Mouse (Mus musculus) embryonic facial prominence, embryonic 10.5 days (tissue): Measurements from ENCODE around the gene Tbata. TPM values are rescaled to one million over a fixed set of nuclear protein-coding genes. Genes with fewer than 3 reads are reported as not detected.

ENCODE experiments used
- DNase-seq: peaks from one replicate; pipeline ENCODE4 v3.0.0-alpha.2; 2017; ENCODE audit warnings: low spot score
- H3K27ac ChIP-seq: fragments of 300-500 bp; sonication (generic); replicated peaks from 2 replicates; pipeline ENCODE4 v1.5.1; 2016; ENCODE audit warnings: mild to moderate bottlenecking
- H3K27me3 ChIP-seq: fragments of 300-500 bp; sonication (generic); replicated peaks from 2 replicates; pipeline ENCODE4 v1.6.1; 2016; ENCODE audit warnings: low read depth, mild to moderate bottlenecking; ENCODE audit not compliant: poor library complexity, severe bottlenecking
- H3K36me3 ChIP-seq: fragments of 300-500 bp; sonication (generic); replicated peaks from 2 replicates; pipeline ENCODE4 v1.6.1; 2016; ENCODE audit warnings: mild to moderate bottlenecking, moderate library complexity
- H3K4me1 ChIP-seq: fragments of 300-500 bp; sonication (generic); 2 replicates; pipeline ENCODE4 v1.6.1; 2016
- H3K4me3 ChIP-seq: fragments of 300-500 bp; sonication (generic); 2 replicates; pipeline ENCODE4 v1.5.1; 2016; ENCODE audit warnings: mild to moderate bottlenecking, moderate library complexity
- H3K9me3 ChIP-seq: fragments of 300-500 bp; sonication (generic); 2 replicates; pipeline ENCODE4 v1.6.1; 2016; ENCODE audit warnings: mild to moderate bottlenecking
- WGBS: fragments of 180-500 bp; shearing (Covaris S2); methylation state at CpG from one replicate; pipeline ENCODE4 v1.1.7; 2016; 5-methylcytosine and 5-hydroxymethylcytosine counted together
- polyA plus RNA-seq: library from polyadenylated mRNA; unstranded; fragments of >200 nt; fragmentation: Nextera tagmentation; extraction: Ambion mirVana; gene quantifications from 2 replicates; pipeline ENCODE4 v1.2.1, GENCODE M21; 2016

Tbata gene
- 0.15 and 0.36 TPM in 2 replicates for polyA plus RNA-seq

DNA sequence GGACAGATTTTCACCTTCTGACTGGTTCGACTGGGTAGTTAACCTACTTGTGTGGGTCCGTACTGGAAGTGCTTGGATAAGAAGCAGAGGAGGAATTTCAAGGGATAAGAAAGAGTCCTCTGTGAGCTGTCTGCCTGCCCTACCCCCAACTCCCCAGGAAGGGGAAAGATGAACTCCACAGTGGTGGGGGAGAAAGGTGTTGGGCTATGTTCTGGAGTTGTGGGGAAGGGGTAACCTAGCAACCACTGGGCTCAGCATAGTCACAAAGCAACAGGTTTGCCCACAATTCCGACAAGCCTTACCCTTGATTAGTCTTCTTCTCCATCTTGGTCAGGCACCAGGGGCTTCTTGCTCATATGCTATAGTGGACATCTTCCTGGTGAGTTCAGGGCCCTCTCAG lies at the start of gene Tbata:
Gene Tbata (plus strand): TSS at position 301 of the 400 bp plus-strand sequence.
- Histone ChIP-seq H3K4me3 (no peak within 1 kb of the TSS), H3K9me3 (no peaks in the 10 kb centered on the region), H3K36me3 (no peaks in the 10 kb centered on the region), H3K4me1 (peaks cover 12% of the 10 kb centered on the region), H3K27ac (no peak within 1 kb of the TSS), H3K27me3 (peaks cover 26% of the 10 kb centered on the region)
- 61% methylated on average over 3 of the region's 3 CpGs for WGBS
- DNase-seq: no peak

DNA sequence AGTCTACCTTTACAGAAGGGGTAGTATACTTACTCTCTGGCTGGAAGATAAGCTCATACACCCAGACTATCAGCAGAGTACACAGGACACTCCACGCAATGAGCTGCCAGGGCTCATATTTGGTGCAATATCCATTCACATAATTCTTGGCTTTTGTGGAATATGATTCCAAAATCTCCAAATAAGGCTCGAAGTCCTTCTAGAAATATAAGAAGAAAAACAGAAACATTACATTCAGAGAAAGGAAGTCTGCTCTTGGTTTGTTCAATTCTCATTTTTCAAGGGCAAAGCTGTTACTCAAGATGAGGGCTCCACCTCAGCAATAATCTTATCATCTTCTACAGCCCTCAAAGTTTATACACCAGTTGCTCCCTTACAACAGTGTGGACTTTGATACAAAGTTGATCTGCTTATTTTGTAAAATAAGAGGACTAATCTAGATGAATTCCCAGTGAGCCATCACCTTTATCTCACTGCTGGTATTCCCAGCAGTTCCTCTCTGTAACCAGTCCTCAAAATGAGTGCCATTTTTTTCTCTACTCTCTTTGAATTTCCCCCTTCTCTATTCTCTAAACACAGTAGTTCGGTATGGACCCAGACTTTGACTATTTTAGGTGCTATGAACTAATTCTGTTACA lies 48.4 kb upstream of the Tbata start:
- Histone ChIP-seq H3K36me3 (peaks cover 57% of the 10 kb centered on the region), H3K4me1 (no peaks in the 10 kb centered on the region), H3K27ac (no peak overlapping the region), H3K4me3 (no peak overlapping the region), H3K27me3 (no peaks in the 10 kb centered on the region), H3K9me3 (no peaks in the 10 kb centered on the region)
- DNase-seq: no peak
- WGBS: 89% methylated on average over 3 of the region's 3 CpGs

- Histone ChIP-seq H3K4me1 (no peaks in the 10 kb centered on the region), H3K9me3 (no peaks in the 10 kb centered on the region), H3K27me3 (no peaks in the 10 kb centered on the region), H3K27ac (no peak overlapping the region), H3K36me3 (peaks cover 48% of the 10 kb centered on the region), H3K4me3 (no peak overlapping the region)
- no peak for DNase-seq
- 91% methylated on average over 2 of the region's 2 CpGs for WGBS
Measured at GRCm38 (mm10) chr10:61124462-61124861, 47.3 kb upstream of the Tbata start.

DNA sequence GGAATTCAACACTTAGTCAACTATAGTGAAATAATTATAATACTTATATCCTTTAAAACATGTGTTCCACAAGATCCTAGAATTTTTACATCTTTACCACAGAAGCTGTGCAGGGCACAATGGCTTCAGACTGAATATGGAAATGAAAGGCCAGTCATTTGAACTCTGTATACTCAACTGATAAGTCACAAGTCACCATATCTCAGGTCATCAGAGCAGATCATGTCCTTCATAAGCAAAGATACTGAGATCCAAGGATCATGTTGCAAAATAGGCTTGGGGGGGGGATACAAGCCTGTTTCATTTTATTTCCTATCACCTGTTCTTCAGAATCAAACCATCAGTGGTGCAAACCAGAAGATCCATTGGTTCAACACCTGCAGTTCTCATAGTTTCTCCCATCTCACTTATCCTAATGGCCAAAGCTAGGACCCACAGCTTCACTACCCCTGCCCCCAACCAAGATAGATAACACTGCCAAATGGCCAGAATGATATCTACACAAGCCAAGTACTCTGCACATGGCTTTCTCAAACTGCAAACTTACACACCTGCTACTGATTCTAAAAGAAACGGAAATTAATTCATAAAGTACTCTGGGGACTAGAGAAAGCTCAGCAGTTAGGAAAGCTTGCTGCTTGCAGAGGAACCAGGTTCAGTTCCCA lies 42.9 kb upstream of the Tbata start:
- no peak overlapping the region for H3K27ac ChIP-seq
- H3K27me3 ChIP-seq: no peaks in the 10 kb centered on the region
- no peaks in the 10 kb centered on the region for H3K4me1 ChIP-seq
- 94% methylated on average over 1 of the region's 1 CpGs for WGBS
- H3K4me3 ChIP-seq: no peak overlapping the region
- H3K36me3 ChIP-seq: peaks cover 39% of the 10 kb centered on the region
- DNase-seq: no peak
- H3K9me3 ChIP-seq: no peaks in the 10 kb centered on the region

DNA sequence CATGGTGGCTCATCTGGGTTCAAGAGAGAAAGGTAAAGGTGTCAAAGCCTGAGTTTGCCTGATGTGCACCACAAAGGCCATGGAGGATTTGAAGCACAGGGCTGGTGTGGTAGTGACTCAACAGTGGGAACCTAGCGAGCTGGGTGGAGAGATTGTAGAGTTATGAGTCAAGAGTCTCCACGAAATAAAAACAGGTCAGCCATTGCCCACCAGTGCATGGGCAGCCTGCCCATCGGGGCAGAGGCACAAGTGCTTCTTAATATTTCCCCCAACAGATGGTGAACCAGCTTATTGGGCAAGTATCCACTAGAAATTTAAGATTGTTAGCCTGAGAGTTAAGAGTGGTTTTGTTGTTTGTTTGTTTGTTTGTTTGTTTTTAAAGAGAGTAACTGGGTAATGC lies 40.8 kb upstream of the Tbata start:
- WGBS: 86% methylated on average over 3 of the region's 3 CpGs
- DNase-seq: no peak
- H3K4me3 ChIP-seq: no peak overlapping the region
- no peaks in the 10 kb centered on the region for H3K27me3 ChIP-seq
- no peak overlapping the region for H3K27ac ChIP-seq
- peaks cover 41% of the 10 kb centered on the region for H3K36me3 ChIP-seq
- no peaks in the 10 kb centered on the region for H3K9me3 ChIP-seq
- no peaks in the 10 kb centered on the region for H3K4me1 ChIP-seq

- whole genome bisulfite sequencing: 88% methylated on average over 4 of the region's 4 CpGs
- H3K4me3 ChIP-seq: no peak overlapping the region
- no peak overlapping the region for H3K27ac ChIP-seq
- H3K36me3 ChIP-seq: peaks cover 30% of the 10 kb centered on the region
- DNase-seq: no peak
- no peaks in the 10 kb centered on the region for H3K4me1 ChIP-seq
- H3K27me3 ChIP-seq: no peaks in the 10 kb centered on the region
- H3K9me3 ChIP-seq: no peaks in the 10 kb centered on the region
Measured at GRCm38 (mm10) chr10:61134041-61134440, 37.7 kb upstream of the Tbata start.

GRCm38 (mm10) chr10:61135226-61135839 lies 36.4 kb upstream of the Tbata start:
- Histone ChIP-seq H3K27me3 (no peaks in the 10 kb centered on the region), H3K27ac (no peak overlapping the region), H3K4me1 (no peaks in the 10 kb centered on the region), H3K9me3 (no peaks in the 10 kb centered on the region), H3K4me3 (no peak overlapping the region), H3K36me3 (peaks cover 30% of the 10 kb centered on the region)
- WGBS: 59% methylated on average over 3 of the region's 3 CpGs
- DNase-seq: no peak

- Histone ChIP-seq H3K27ac (no peak overlapping the region), H3K4me3 (no peak overlapping the region), H3K4me1 (no peaks in the 10 kb centered on the region), H3K36me3 (peaks cover 16% of the 10 kb centered on the region), H3K9me3 (no peaks in the 10 kb centered on the region), H3K27me3 (no peaks in the 10 kb centered on the region)
- DNase-seq: no peak
- 80% methylated on average over 1 of the region's 1 CpGs for WGBS
Measured at GRCm38 (mm10) chr10:61137567-61137966, 34.2 kb upstream of the Tbata start.

DNA sequence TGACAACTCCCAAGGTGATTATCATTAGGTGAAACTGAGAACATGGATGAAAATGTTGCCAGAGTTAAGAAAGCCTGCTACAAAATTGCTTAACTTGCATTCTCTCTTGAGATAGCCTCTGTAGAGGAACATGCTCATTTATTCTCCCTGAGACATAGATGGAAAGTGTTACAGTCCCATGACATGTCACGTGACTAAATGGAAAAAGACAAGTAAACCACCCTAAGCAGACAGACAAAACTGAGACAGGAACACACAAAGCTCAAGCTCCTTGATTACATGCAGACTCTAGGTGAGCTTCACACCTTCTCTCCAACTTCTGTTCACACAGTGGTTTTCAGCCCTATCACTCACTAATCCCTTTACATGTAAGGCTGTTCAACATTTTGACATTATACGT lies 28.4 kb upstream of the Tbata start:
- peaks cover 24% of the 10 kb centered on the region for H3K4me1 ChIP-seq
- no peak overlapping the region for H3K27ac ChIP-seq
- 95% methylated on average over 2 of the region's 2 CpGs for WGBS
- peaks cover 13% of the 10 kb centered on the region; the same call in 1 of the 2 replicates for H3K36me3 ChIP-seq
- DNase-seq: no peak
- no peak overlapping the region for H3K4me3 ChIP-seq
- H3K27me3 ChIP-seq: no peaks in the 10 kb centered on the region
- H3K9me3 ChIP-seq: no peaks in the 10 kb centered on the region

GRCm38 (mm10) chr10:61145766-61146118 lies 26.0 kb upstream of the Tbata start:
- no peaks in the 10 kb centered on the region for H3K9me3 ChIP-seq
- H3K36me3 ChIP-seq: peaks cover 3% of the 10 kb centered on the region; the same call in 1 of the 2 replicates
- H3K27ac ChIP-seq: peak overlapping the region; percentile 95
- H3K4me1 ChIP-seq: peaks cover 24% of the 10 kb centered on the region
- DNase-seq: no peak
- H3K4me3 ChIP-seq: peak overlapping the region; percentile 94
- WGBS: 0% methylated on average over 3 of the region's 3 CpGs
- H3K27me3 ChIP-seq: no peaks in the 10 kb centered on the region

DNA sequence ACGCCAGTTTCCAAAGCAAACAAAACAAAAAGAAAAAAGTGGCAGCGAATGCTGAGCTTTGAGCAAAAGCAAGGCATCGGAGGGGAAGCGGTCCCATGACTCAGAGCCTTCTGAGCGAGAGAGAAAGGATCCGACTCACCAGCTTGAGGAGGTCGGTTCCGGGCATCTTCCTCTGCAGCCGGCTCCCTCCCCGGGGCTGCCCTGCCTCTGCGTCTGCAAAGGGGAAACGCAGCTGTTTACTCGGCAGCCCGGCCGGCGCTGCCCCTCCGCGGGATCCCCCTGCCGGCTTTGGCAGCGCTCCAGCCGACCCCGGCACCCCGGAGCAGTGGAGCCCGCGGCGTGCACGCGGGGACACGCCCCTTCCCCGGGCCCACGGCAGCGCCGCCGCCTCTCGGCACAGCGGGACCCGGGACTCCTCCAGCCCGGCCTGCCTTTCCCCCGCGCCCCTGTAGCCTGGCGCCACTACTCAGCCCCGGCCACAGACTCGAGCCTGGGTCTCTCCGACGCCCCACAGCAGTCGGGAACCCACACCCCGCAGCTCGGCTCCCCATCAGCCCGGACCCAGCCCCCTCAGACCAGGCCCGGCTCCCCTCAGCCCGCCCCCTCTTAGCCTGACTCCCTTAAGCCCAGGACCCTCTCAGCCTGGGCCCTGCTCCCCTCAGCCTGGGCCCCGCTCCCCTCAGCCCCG lies 25.5 kb upstream of the Tbata start:
- Histone ChIP-seq H3K4me3 (peak overlapping the region; percentile 94), H3K4me1 (peaks cover 24% of the 10 kb centered on the region), H3K27ac (peak overlapping the region; percentile 95), H3K27me3 (no peaks in the 10 kb centered on the region), H3K36me3 (peaks cover 3% of the 10 kb centered on the region; the same call in 1 of the 2 replicates), H3K9me3 (no peaks in the 10 kb centered on the region)
- DNase-seq: peak; percentile 79
- 1% methylated on average over 53 of the region's 53 CpGs for WGBS

GRCm38 (mm10) chr10:61146807-61147156 lies 25.0 kb upstream of the Tbata start:
- 2% methylated on average over 14 of the region's 14 CpGs for WGBS
- no peaks in the 10 kb centered on the region for H3K27me3 ChIP-seq
- peaks cover 3% of the 10 kb centered on the region; the same call in 1 of the 2 replicates for H3K36me3 ChIP-seq
- peak overlapping the region; percentile 94 for H3K4me3 ChIP-seq
- H3K27ac ChIP-seq: peak overlapping the region; percentile 95
- DNase-seq: no peak
- peaks cover 24% of the 10 kb centered on the region for H3K4me1 ChIP-seq
- no peaks in the 10 kb centered on the region for H3K9me3 ChIP-seq
